Mouse (Mus musculus) stomach, postnatal 0 days (tissue): ENCODE data around the gene Olfr1506.
"Not testable (repeated sequence)": the region's sequence is repeated elsewhere in the genome, so short reads cannot be mapped to it uniquely, and the experiment has no call there.

ENCODE experiments used
- CTCF ChIP-seq: IDR thresholded peaks from 2 replicates; pipeline ENCODE4 v1.5.1; 2016; ENCODE audit warnings: antibody characterized with exemption, low read depth, mild to moderate bottlenecking, moderate library complexity
- EP300 ChIP-seq: optimal IDR thresholded peaks from 2 replicates; pipeline ENCODE3; 2016; ENCODE audit warnings: antibody characterized with exemption

DNA sequence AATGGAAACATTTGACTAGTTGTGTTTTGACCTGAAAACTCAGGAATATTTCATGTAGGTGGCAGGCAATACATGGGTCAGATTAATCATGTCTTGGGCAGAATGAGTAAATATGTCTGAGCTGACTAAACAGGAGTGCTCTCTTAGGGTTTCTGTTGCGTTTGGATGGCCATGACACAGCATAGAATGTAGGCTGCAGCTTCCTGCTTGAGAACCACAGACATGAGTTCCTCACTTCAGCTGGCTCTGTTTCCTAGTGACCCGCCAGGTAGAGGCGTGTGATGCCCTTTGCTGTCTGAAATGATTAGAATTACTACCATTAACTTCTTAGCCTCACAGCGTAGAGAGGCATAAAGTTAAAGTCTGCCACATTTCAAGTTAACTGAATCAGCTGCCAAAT is 24.7 kb downstream of the Olfr1506 start:
- TF ChIP-seq CTCF, EP300: not testable (repeated sequence)
